Mouse (Mus musculus) limb, embryonic 13.5 days (tissue): ENCODE results near the gene Inpp5a. TPM values are rescaled to one million over a fixed set of nuclear protein-coding genes. Genes with fewer than 3 reads are reported as not detected.

Experiments used
- ATAC-seq: fragments of 200-750 bp; cut with Nextera tagmentation; 2 replicates; pipeline ENCODE4 v1.8.0; 2017; ENCODE audit warnings: low read depth, moderate number of reproducible peaks, moderate TSS enrichment; ENCODE audit not compliant: low FRiP score
- H3K27ac ChIP-seq: fragments of 300-500 bp; sonication (generic); 2 replicates; pipeline ENCODE4 v1.5.1; 2015; ENCODE audit warnings: inconsistent platforms, mild to moderate bottlenecking, moderate library complexity
- H3K27me3 ChIP-seq: fragments of 300-500 bp; sonication (generic); 2 replicates; pipeline ENCODE4 v1.6.1; 2015; ENCODE audit warnings: mild to moderate bottlenecking, inconsistent platforms
- H3K36me3 ChIP-seq: fragments of 300-500 bp; sonication (generic); 2 replicates; pipeline ENCODE4 v1.6.1; 2015; ENCODE audit warnings: inconsistent platforms, mild to moderate bottlenecking, moderate library complexity
- H3K4me1 ChIP-seq: fragments of 300-500 bp; sonication (generic); 2 replicates; pipeline ENCODE4 v1.6.1; 2015; ENCODE audit warnings: inconsistent platforms
- H3K4me2 ChIP-seq: fragments of 300-500 bp; sonication (generic); replicated peaks from 2 replicates; pipeline ENCODE4 v1.6.1; 2015; ENCODE audit warnings: inconsistent platforms, mild to moderate bottlenecking, moderate library complexity
- H3K4me3 ChIP-seq: fragments of 300-500 bp; sonication (generic); 2 replicates; pipeline ENCODE4 v1.5.1; 2015; ENCODE audit warnings: moderate library complexity, mild to moderate bottlenecking, inconsistent platforms
- H3K9ac ChIP-seq: fragments of 300-500 bp; sonication (generic); 2 replicates; pipeline ENCODE4 v1.6.1; 2015; ENCODE audit warnings: mild to moderate bottlenecking, inconsistent platforms
- H3K9me3 ChIP-seq: fragments of 300-500 bp; sonication (generic); 2 replicates; pipeline ENCODE4 v1.6.1; 2016; ENCODE audit warnings: inconsistent platforms
- WGBS: fragments of 180-500 bp; shearing (Covaris S2); methylation state at CpG from one replicate; pipeline ENCODE4 v1.1.7; 2015; 5-methylcytosine and 5-hydroxymethylcytosine counted together
- polyA plus RNA-seq: library from polyadenylated mRNA; unstranded; fragments of >200 nt; fragmentation: Nextera tagmentation; extraction: Ambion mirVana; gene quantifications from 2 replicates; pipeline ENCODE4 v1.2.1, GENCODE M21; 2015

Gene Inpp5a
- polyA plus RNA-seq, 1 experiment from 2014 or later = 25.2 TPM

DNA sequence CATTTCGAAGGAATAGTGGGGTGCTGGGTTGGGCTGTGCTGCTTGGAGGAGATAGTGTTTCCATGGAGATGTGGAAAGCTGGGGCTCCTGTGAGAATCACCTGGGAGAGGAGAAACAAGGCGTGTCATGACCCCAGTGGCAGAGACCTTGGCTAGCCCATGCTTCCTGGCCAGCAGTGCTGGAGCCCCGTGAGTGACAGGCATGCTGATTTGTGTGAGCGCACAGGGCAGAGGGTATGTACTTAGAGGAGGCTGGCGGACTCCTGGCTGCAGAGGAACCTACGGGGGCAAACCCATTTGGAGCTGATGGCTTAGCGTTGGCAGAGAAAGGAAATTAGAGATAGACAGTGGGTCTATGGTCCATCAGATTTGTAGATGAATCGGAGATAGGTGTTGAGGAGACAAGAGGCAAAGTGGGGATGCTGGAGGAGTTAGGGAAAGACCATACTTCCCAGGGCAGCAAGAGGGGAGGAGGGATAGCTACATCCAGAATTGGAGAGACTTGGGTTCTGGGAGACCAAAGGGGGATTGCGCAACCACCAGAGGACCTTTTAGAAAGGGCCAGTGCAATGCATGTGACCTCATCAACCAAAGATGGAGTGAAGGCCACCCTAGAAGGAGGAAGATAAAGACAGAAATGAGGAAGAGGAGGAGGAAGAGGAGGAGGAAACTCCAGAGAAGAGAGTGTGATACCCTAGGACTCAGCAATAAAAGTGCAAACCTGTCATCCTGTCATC lies 117.9 kb downstream of the Inpp5a start:
- 81% methylated on average over 9 of the region's 9 CpGs for whole genome bisulfite sequencing
- H3K9ac ChIP-seq = no peak overlapping the region
- ATAC-seq = no peak

DNA sequence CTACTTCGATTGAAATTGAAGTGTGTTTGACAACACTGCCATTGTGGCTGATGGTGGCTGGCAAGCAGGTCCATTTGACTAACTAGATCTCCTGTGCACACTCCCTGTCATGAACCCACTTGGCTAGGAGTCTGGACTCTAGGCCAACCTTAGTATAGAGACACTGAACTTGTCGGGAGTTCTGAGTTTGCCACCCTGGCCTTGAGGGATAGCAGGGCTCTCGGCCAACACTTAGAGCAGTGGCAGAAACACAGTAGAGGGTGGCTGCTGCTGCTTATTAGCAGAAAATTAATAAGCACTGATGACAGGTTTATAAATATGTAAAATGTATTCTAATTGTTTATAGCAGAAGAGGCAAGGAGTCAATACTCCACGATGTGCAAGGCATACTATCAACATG lies 120.0 kb downstream of the Inpp5a start:
- ATAC-seq = no peak
- no peak overlapping the region for H3K27ac ChIP-seq
- H3K27me3 ChIP-seq = no peaks in the 10 kb centered on the region
- WGBS = 78% methylated on average over 4 of the region's 4 CpGs
- no peaks in the 10 kb centered on the region for H3K4me1 ChIP-seq
- no peak overlapping the region for H3K9ac ChIP-seq
- no peak overlapping the region for H3K4me2 ChIP-seq
- no peaks in the 10 kb centered on the region for H3K9me3 ChIP-seq
- no peak overlapping the region for H3K4me3 ChIP-seq
- H3K36me3 ChIP-seq = peaks cover 13% of the 10 kb centered on the region; the same call in 1 of the 2 replicates

More for the DNA sequence above, 117.9 kb downstream of the Inpp5a start:
- Histone ChIP-seq H3K4me3 (no peak overlapping the region), H3K9me3 (no peaks in the 10 kb centered on the region), H3K27ac (no peak overlapping the region), H3K4me2 (no peak overlapping the region), H3K36me3 (0 out of 2 replicates have a peak, but pooled peaks cover 5% of the 10 kb centered on the region), H3K4me1 (no peaks in the 10 kb centered on the region), H3K27me3 (no peaks in the 10 kb centered on the region)

DNA sequence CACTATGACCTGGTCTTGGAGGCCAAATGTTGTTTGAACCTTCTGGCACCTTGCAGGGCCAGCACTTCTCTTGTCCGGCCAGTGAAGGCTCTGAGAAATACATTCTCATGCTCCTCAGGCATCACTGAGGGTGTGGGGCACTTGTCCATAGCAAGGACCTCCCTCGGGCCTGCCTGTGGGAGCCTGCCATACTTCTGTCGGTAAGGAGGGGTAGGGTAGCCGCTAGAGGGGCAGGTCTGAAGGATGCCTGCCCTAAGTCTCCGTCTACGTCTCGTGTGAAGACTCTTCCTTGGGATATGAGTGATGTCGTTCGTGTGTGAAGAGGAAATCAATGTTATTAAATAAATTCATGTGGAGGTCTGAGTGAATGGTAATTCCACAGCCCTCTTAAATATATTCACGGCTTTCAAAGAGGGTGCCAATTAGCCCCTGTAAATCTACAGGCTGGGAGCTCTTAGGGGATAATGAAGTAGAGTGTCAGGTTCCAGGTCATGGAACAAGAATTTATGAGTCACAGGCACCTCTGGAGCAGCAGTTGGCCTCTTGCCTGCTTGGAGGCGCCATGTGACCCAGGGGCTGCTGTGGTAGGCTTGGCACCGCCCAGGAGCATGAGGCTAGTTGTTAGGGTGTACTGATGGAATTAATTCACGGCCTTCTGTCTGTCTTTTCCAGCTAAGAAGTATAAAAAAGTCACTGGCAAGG lies 127.2 kb downstream of the Inpp5a start:
- peak; percentile 88 for ATAC-seq
- Histone ChIP-seq H3K4me3 (no peak overlapping the region), H3K4me2 (no peak overlapping the region; the same call in 1 of the 2 replicates), H3K9me3 (no peaks in the 10 kb centered on the region), H3K36me3 (peaks cover 28% of the 10 kb centered on the region), H3K9ac (no peak overlapping the region), H3K4me1 (peaks cover 35% of the 10 kb centered on the region), H3K27ac (0 out of 2 replicates have a peak overlapping the region, but pooled peaks have one; percentile 53), H3K27me3 (no peaks in the 10 kb centered on the region)
- 28% methylated on average over 13 of the region's 13 CpGs for WGBS

DNA sequence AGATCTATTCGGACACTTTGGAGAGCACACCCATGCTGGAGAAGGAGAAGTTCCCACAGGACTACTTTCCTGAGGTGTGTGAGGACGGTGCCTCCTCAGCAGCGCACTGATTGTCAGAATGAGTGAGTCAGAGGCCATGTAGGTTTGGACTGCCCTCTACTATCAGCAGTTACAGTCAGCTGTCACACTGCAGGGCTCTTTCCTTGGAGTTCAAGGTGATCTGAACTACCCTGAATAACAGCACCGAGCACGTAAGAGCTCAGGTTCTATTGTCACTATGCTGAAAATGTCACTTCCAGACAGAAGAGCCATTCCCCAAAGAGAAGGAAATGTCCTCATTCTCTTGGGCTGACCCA lies 127.7 kb downstream of the Inpp5a start:
- Histone ChIP-seq H3K9me3 (no peaks in the 10 kb centered on the region), H3K4me3 (no peak overlapping the region), H3K36me3 (peaks cover 27% of the 10 kb centered on the region), H3K4me1 (peaks cover 35% of the 10 kb centered on the region), H3K9ac (no peak overlapping the region), H3K27me3 (no peaks in the 10 kb centered on the region), H3K4me2 (no peak overlapping the region), H3K27ac (no peak overlapping the region)
- ATAC-seq = 0 out of 2 replicates have a peak, but pooled peaks have one; percentile 9
- WGBS = 76% methylated on average over 5 of the region's 5 CpGs

- Histone ChIP-seq H3K27me3 (no peaks in the 10 kb centered on the region), H3K9ac (no peak overlapping the region), H3K9me3 (no peaks in the 10 kb centered on the region), H3K36me3 (peaks cover 16% of the 10 kb centered on the region), H3K4me1 (peaks cover 35% of the 10 kb centered on the region), H3K4me2 (no peak overlapping the region), H3K27ac (no peak overlapping the region), H3K4me3 (no peak overlapping the region)
- WGBS = 64% methylated on average over 3 of the region's 3 CpGs
- no peak for ATAC-seq
Measured at GRCm38 (mm10) chr7:139518352-139518751, 129.4 kb downstream of the Inpp5a start.

GRCm38 (mm10) chr7:139528309-139529076 lies 139.6 kb downstream of the Inpp5a start:
- Histone ChIP-seq H3K9me3 (no peaks in the 10 kb centered on the region), H3K27me3 (no peaks in the 10 kb centered on the region), H3K4me3 (no peak overlapping the region), H3K36me3 (peaks cover 52% of the 10 kb centered on the region), H3K9ac (no peak overlapping the region), H3K4me1 (no peaks in the 10 kb centered on the region), H3K4me2 (no peak overlapping the region), H3K27ac (no peak overlapping the region)
- WGBS = 38% methylated on average over 15 of the region's 15 CpGs
- no peak for ATAC-seq

DNA sequence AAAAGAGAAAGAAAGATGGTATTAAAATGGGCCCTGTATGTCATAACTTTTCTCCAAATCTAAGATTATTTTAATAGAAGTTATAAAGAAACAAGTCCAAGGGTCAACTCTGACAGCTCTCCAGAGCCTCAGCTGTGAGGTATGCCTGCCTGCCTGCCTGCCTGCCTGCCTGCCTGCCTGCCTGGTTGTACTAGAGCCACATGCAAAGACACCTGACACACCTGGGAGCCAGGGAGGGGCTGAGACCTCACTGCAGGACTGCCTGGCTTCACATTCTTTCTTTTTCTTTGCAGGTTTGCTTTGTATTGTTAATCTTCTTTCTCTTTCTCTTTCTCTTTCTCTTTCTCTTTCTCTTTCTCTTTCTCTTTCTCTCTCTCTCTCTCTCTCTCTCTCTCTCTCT lies 140.3 kb downstream of the Inpp5a start:
- Histone ChIP-seq H3K4me2 (no peak overlapping the region), H3K4me1 (no peaks in the 10 kb centered on the region), H3K9ac (no peak overlapping the region), H3K9me3 (no peaks in the 10 kb centered on the region), H3K36me3 (peaks cover 45% of the 10 kb centered on the region), H3K27ac (no peak overlapping the region), H3K4me3 (no peak overlapping the region), H3K27me3 (no peaks in the 10 kb centered on the region)
- ATAC-seq = no peak

GRCm38 (mm10) chr7:139530591-139531427 lies 141.9 kb downstream of the Inpp5a start:
- no peak overlapping the region for H3K4me3 ChIP-seq
- H3K9ac ChIP-seq = no peak overlapping the region
- no peak for ATAC-seq
- no peak overlapping the region for H3K4me2 ChIP-seq
- H3K27ac ChIP-seq = no peak overlapping the region
- no peaks in the 10 kb centered on the region for H3K9me3 ChIP-seq
- no peaks in the 10 kb centered on the region for H3K4me1 ChIP-seq
- H3K27me3 ChIP-seq = no peaks in the 10 kb centered on the region
- 37% methylated on average over 16 of the region's 16 CpGs for WGBS
- peaks cover 35% of the 10 kb centered on the region for H3K36me3 ChIP-seq

- no peaks in the 10 kb centered on the region for H3K27me3 ChIP-seq
- H3K36me3 ChIP-seq = peaks cover 33% of the 10 kb centered on the region
- H3K4me2 ChIP-seq = no peak overlapping the region
- no peak overlapping the region for H3K27ac ChIP-seq
- no peaks in the 10 kb centered on the region for H3K9me3 ChIP-seq
- 76% methylated on average over 4 of the region's 4 CpGs for WGBS
- no peaks in the 10 kb centered on the region for H3K4me1 ChIP-seq
- ATAC-seq = no peak
- no peak overlapping the region for H3K9ac ChIP-seq
- no peak overlapping the region for H3K4me3 ChIP-seq
Measured at GRCm38 (mm10) chr7:139531428-139531801, 142.5 kb downstream of the Inpp5a start.

DNA sequence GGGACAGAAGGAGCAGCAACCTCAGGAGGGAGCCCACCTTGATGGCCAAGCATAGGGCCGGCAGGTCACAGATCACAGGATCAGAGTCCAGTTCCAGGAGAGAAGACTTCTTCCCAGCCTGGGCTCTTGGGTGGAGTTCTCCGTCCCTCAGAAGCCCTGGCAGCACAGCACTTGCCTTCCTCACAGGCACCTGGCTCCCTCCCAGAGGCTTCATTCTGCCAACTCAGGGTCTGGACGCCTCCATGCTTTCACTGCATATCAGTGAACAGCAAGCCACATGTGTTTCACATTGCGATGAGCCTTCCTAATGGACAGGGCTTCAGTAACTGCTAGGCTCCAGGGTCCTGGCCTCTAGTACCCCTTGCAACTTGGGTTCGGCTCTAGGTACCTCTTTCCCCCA lies 147.4 kb downstream of the Inpp5a start:
- no peak for ATAC-seq
- Histone ChIP-seq H3K27me3 (no peaks in the 10 kb centered on the region), H3K4me2 (no peak overlapping the region), H3K9me3 (no peaks in the 10 kb centered on the region), H3K36me3 (peaks cover 32% of the 10 kb centered on the region), H3K9ac (no peak overlapping the region), H3K4me1 (no peaks in the 10 kb centered on the region), H3K27ac (no peak overlapping the region), H3K4me3 (no peak overlapping the region)
- WGBS = 62% methylated on average over 5 of the region's 5 CpGs

DNA sequence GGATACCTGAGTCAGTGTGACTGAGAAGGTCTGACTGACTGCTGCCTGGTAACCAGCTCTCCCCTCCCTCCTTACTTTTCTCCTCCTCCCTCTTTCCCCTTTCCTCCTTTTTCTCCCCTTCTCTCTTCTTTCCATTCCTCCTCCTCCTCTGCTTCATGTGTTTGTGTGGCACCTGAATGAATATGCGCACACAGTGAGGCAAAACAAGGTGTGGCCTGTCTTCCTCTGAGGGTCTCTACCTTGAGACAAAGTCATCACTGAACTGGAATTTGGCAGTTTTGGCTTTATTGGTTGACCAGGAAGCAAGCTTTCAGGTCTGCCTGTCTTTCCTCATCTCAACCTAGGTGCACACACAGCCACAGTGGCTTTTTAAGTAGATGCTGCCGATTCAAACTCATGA lies 147.9 kb downstream of the Inpp5a start:
- no peak overlapping the region for H3K27ac ChIP-seq
- peaks cover 29% of the 10 kb centered on the region for H3K36me3 ChIP-seq
- WGBS = 91% methylated on average over 2 of the region's 2 CpGs
- H3K4me3 ChIP-seq = no peak overlapping the region
- no peaks in the 10 kb centered on the region for H3K4me1 ChIP-seq
- H3K9ac ChIP-seq = no peak overlapping the region
- H3K4me2 ChIP-seq = no peak overlapping the region
- H3K27me3 ChIP-seq = no peaks in the 10 kb centered on the region
- no peak for ATAC-seq
- H3K9me3 ChIP-seq = no peaks in the 10 kb centered on the region
